Mouse (Mus musculus) limb, embryonic 10.5 days (tissue): Measurements from ENCODE around the gene Cypt12. TPM values are rescaled to one million over a fixed set of nuclear protein-coding genes. Genes with fewer than 3 reads are reported as not detected.

ENCODE experiments used
- DNase-seq: peaks from one replicate; pipeline ENCODE4 v3.0.0-alpha.2; 2017; ENCODE audit warnings: low spot score
- H3K27ac ChIP-seq: fragments of 300-500 bp; sonication (generic); 2 replicates; pipeline ENCODE4 v1.5.1; 2016; ENCODE audit warnings: mild to moderate bottlenecking
- H3K27me3 ChIP-seq: fragments of 300-500 bp; sonication (generic); 2 replicates; pipeline ENCODE4 v1.6.1; 2016; ENCODE audit warnings: low read depth, mild to moderate bottlenecking; ENCODE audit not compliant: poor library complexity, severe bottlenecking
- H3K36me3 ChIP-seq: fragments of 300-500 bp; sonication (generic); 2 replicates; pipeline ENCODE4 v1.6.1; 2016; ENCODE audit warnings: mild to moderate bottlenecking, moderate library complexity
- H3K4me1 ChIP-seq: fragments of 300-500 bp; sonication (generic); 2 replicates; pipeline ENCODE4 v1.6.1; 2016
- H3K4me3 ChIP-seq: fragments of 300-500 bp; sonication (generic); 2 replicates; pipeline ENCODE4 v1.5.1; 2016; ENCODE audit warnings: mild to moderate bottlenecking, moderate library complexity
- H3K9me3 ChIP-seq: fragments of 300-500 bp; sonication (generic); replicated peaks from 2 replicates; pipeline ENCODE4 v1.6.1; 2016; ENCODE audit warnings: mild to moderate bottlenecking
- WGBS: fragments of 180-500 bp; shearing (Covaris S2); methylation state at CpG from one replicate; pipeline ENCODE4 v1.1.7; 2016; 5-methylcytosine and 5-hydroxymethylcytosine counted together
- polyA plus RNA-seq: library from polyadenylated mRNA; unstranded; fragments of >200 nt; fragmentation: Nextera tagmentation; extraction: Ambion mirVana; gene quantifications from 2 replicates; pipeline ENCODE4 v1.2.1, GENCODE M21; 2016

The Cypt12 gene
- polyA plus RNA-seq = not detected in 2 replicates

- Histone ChIP-seq H3K4me3 (no peak within 1 kb of the TSS), H3K9me3 (no peaks in the 10 kb centered on the region), H3K4me1 (no peaks in the 10 kb centered on the region), H3K27ac (no peak within 1 kb of the TSS), H3K27me3 (no peaks in the 10 kb centered on the region), H3K36me3 (no peaks in the 10 kb centered on the region)
- DNase-seq = no peak
- 92% methylated on average over 13 of the region's 13 CpGs for WGBS
Measured at GRCm38 (mm10) chr3:17948299-17948698, at the start of gene Cypt12. Gene Cypt12, plus strand, starts transcription at chr3:17948410.

GRCm38 (mm10) chr3:17913796-17914195, 34.4 kb upstream of the Cypt12 start:
- no peaks in the 10 kb centered on the region for H3K4me1 ChIP-seq
- no peaks in the 10 kb centered on the region for H3K36me3 ChIP-seq
- H3K9me3 ChIP-seq = no peaks in the 10 kb centered on the region
- H3K4me3 ChIP-seq = no peak overlapping the region
- no peaks in the 10 kb centered on the region for H3K27me3 ChIP-seq
- DNase-seq = no peak
- H3K27ac ChIP-seq = no peak overlapping the region

DNA sequence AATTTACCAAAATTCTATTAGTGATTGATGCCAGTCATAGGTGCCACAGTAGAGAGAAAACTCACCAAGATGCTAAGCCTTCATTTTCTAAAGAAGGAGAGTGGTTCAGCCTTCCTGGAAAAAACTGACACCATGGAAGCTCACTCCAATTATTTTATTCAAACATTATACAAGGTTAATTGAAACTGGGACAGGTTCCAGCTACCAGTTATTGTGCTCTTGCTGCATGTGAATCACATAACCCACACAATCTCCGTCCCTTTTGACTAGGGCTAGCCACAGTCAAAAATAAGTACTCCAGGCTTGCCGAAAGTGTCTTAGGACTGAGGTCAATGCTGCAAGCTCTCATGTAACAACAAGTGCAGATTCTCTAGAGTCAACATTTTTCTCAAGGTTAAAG, 8.0 kb upstream of the Cypt12 start:
- no peak for DNase-seq
- Histone ChIP-seq H3K36me3 (no peaks in the 10 kb centered on the region), H3K9me3 (no peaks in the 10 kb centered on the region), H3K4me1 (no peaks in the 10 kb centered on the region), H3K27ac (no peak overlapping the region), H3K27me3 (no peaks in the 10 kb centered on the region), H3K4me3 (no peak overlapping the region)
- WGBS = 92% methylated on average over 2 of the region's 2 CpGs
